Mouse (Mus musculus) kidney, adult 2 months (tissue): ENCODE results near the gene Fyb.

Experiments
- CTCF ChIP-seq: fragments of 200-500 bp; conservative IDR thresholded peaks from 2 replicates; pipeline ENCODE4 v1.5.1; 2011; ENCODE audit warnings: low read depth, mild to moderate bottlenecking, control low read depth, low read length, moderate library complexity, mixed read lengths; ENCODE audit not compliant: insufficient read depth, insufficient read length
- POLR2A ChIP-seq: fragments of 200-500 bp; IDR thresholded peaks from one replicate; pipeline ENCODE4 v1.6.1; 2011; ENCODE audit warnings: low read depth, low read length, control low read depth

- TF ChIP-seq CTCF = no peak
- TF ChIP-seq POLR2A = no peak
Observed at GRCm38 (mm10) chr15:6588192-6588591, 65.5 kb downstream of the Fyb start.
